Comparison of ENCODE assay signal across 9 mouse cellular contexts in genomic region chr7:67142347-67143015, GRCm38 (mm10).
DNase-seq lines count a peak whose midpoint lies in the region; ATAC-seq and TF ChIP-seq lines count a peak whose summit lies in the region.
"Had no signal": no experiment of that assay in that cellular context is flagged by ENCODE, and none has a peak within 500 bp of the region (broad histone marks: within the 10 kb centered on the region; RNA-seq: fewer than 3 reads in every experiment).

No protein-coding gene starts in this region.

- intact Hi-C loops in heart, adult 2 months (cut with DNase I), result no loop called here

- H3K36me3 ChIP-seq in heart, embryonic 13.5 days, result no peaks in the 10 kb centered on the region
- H3K36me3 ChIP-seq in heart, adult 2 months (ENCODE audit: control insufficient read depth, insufficient read depth, low read length), result no peaks in the 10 kb centered on the region
- no peaks in the 10 kb centered on the region for H3K36me3 ChIP-seq in stomach, embryonic 16.5 days (ENCODE audit: control insufficient read depth, insufficient read depth, low read length)
- no peaks in the 10 kb centered on the region for H3K36me3 ChIP-seq in stomach, postnatal 0 days (ENCODE audit: control insufficient read depth, insufficient read depth, low read length)
- no peaks in the 10 kb centered on the region for H3K36me3 ChIP-seq in hindbrain, embryonic 13.5 days

- no peaks in the 10 kb centered on the region for H3K9me3 ChIP-seq in heart, embryonic 13.5 days
- H3K9me3 ChIP-seq in stomach, embryonic 16.5 days (replicated peaks; ENCODE audit: control insufficient read depth, low read length), result no peaks in the 10 kb centered on the region
- no peaks in the 10 kb centered on the region for H3K9me3 ChIP-seq in stomach, postnatal 0 days (ENCODE audit: control insufficient read depth, low read length)
- no peaks in the 10 kb centered on the region for H3K9me3 ChIP-seq in hindbrain, embryonic 13.5 days

- 18% methylated on average over 11 of the region's 11 CpGs for WGBS in heart, embryonic 13.5 days
- WGBS in heart, adult 2 months, result 72% methylated on average over 11 of the region's 11 CpGs
- 21% methylated on average over 11 of the region's 11 CpGs for WGBS in stomach, embryonic 16.5 days
- 34% methylated on average over 11 of the region's 11 CpGs for whole genome bisulfite sequencing in stomach, postnatal 0 days
- WGBS in hindbrain, embryonic 13.5 days, result 33% methylated on average over 11 of the region's 11 CpGs

- no peak for DNase-seq in heart, adult 2 months
- no peak for DNase-seq in stomach, postnatal 0 days (ENCODE audit: low spot score)
- peak; percentile 4 for DNase-seq in retina, embryonic 14.5 days (ENCODE audit: low spot score)
- no peak for DNase-seq in right cerebral cortex, postnatal 4 days
- DNase-seq in adrenal gland, postnatal 36 days, result no peak

- no peak overlapping the region; the same call in 1 of the 2 replicates for H3K9ac ChIP-seq in heart, embryonic 13.5 days
- H3K9ac ChIP-seq in heart, adult 2 months (ENCODE audit: low read depth, low read length), result no peak overlapping the region
- 0 out of 2 replicates have a peak overlapping the region, but pooled peaks have one; percentile 3 for H3K9ac ChIP-seq in stomach, embryonic 16.5 days (ENCODE audit: low read length)
- no peak overlapping the region for H3K9ac ChIP-seq in stomach, postnatal 0 days (ENCODE audit: low read length)
- no peak overlapping the region for H3K9ac ChIP-seq in hindbrain, embryonic 13.5 days

- H3K4me2 ChIP-seq in heart, embryonic 13.5 days, result no peak overlapping the region
- no peak overlapping the region for H3K4me2 ChIP-seq in stomach, embryonic 16.5 days (ENCODE audit: low read depth, low read length)
- H3K4me2 ChIP-seq in stomach, postnatal 0 days (replicated peaks; ENCODE audit: low read depth), result no peak overlapping the region
- H3K4me2 ChIP-seq in hindbrain, embryonic 13.5 days, result 0 out of 2 replicates have a peak overlapping the region, but pooled peaks have one; percentile 6

- no peak overlapping the region for H3K4me3 ChIP-seq in heart, embryonic 13.5 days
- H3K4me3 ChIP-seq in heart, adult 2 months, result no peak overlapping the region
- no peak overlapping the region for H3K4me3 ChIP-seq in stomach, embryonic 16.5 days (replicated peaks; ENCODE audit: low read length)
- no peak overlapping the region for H3K4me3 ChIP-seq in stomach, postnatal 0 days (ENCODE audit: low read depth, low read length)
- no peak overlapping the region for H3K4me3 ChIP-seq in hindbrain, embryonic 13.5 days
- H3K4me3 ChIP-seq: left cerebral cortex, adult 2 months had no signal

- H3K27ac ChIP-seq in heart, embryonic 13.5 days (replicated peaks), result 0 out of 2 replicates have a peak overlapping the region, but pooled peaks have one; percentile 9
- no peak overlapping the region for H3K27ac ChIP-seq in heart, adult 2 months
- no peak overlapping the region for H3K27ac ChIP-seq in stomach, embryonic 16.5 days (ENCODE audit: low read length)
- no peak overlapping the region for H3K27ac ChIP-seq in stomach, postnatal 0 days (replicated peaks)
- H3K27ac ChIP-seq in hindbrain, embryonic 13.5 days, result 0 out of 2 replicates have a peak overlapping the region, but pooled peaks have one; percentile 24
- H3K27ac ChIP-seq: left cerebral cortex, adult 2 months had no signal

- no peak for TF ChIP-seq CTCF in heart, adult 2 months (IDR thresholded peaks at IDR 0.05)
- TF ChIP-seq CTCF in stomach, postnatal 0 days (IDR thresholded peaks at IDR 0.05; ENCODE audit: low read depth), result no peak

- H3K79me2 ChIP-seq in heart, adult 2 months (replicated peaks; ENCODE audit: control insufficient read depth, insufficient read depth, low read length), result no peaks in the 10 kb centered on the region

- no peak for ATAC-seq in heart, embryonic 13.5 days (ENCODE audit: extremely low read depth, insufficient number of reproducible peaks, low FRiP score, low TSS enrichment)
- ATAC-seq in stomach, embryonic 16.5 days (ENCODE audit: insufficient read depth, low FRiP score), result no peak
- ATAC-seq in stomach, postnatal 0 days (ENCODE audit: low FRiP score, low TSS enrichment), result no peak
- ATAC-seq in hindbrain, embryonic 13.5 days (ENCODE audit: low FRiP score), result no peak

- H3K4me1 ChIP-seq in heart, embryonic 13.5 days, result peaks cover 25% of the 10 kb centered on the region
- no peaks in the 10 kb centered on the region for H3K4me1 ChIP-seq in heart, adult 2 months (ENCODE audit: control insufficient read depth, insufficient read depth, low read length)
- peaks cover 18% of the 10 kb centered on the region for H3K4me1 ChIP-seq in stomach, embryonic 16.5 days (ENCODE audit: control insufficient read depth, insufficient read depth, low read length)
- no peaks in the 10 kb centered on the region for H3K4me1 ChIP-seq in stomach, postnatal 0 days (replicated peaks; ENCODE audit: control insufficient read depth, insufficient read depth)
- H3K4me1 ChIP-seq in hindbrain, embryonic 13.5 days (replicated peaks), result peaks cover 17% of the 10 kb centered on the region

- TF ChIP-seq POLR2A in heart, adult 2 months (IDR thresholded peaks at IDR 0.05; ENCODE audit: insufficient read depth, low read depth, low read length), result no peak

- TF ChIP-seq EP300 in heart, adult 2 months (IDR thresholded peaks at IDR 0.05; ENCODE audit: insufficient read depth, low read depth, low read length), result no peak
- no peak for TF ChIP-seq EP300 in stomach, postnatal 0 days (optimal IDR thresholded peaks at IDR 0.05)

- no peaks in the 10 kb centered on the region for H3K27me3 ChIP-seq in heart, embryonic 13.5 days (replicated peaks)
- H3K27me3 ChIP-seq in heart, adult 2 months (ENCODE audit: control insufficient read depth, insufficient read depth, low read length), result no peaks in the 10 kb centered on the region
- no peaks in the 10 kb centered on the region for H3K27me3 ChIP-seq in stomach, embryonic 16.5 days (ENCODE audit: control insufficient read depth, insufficient read depth, low read length)
- H3K27me3 ChIP-seq in stomach, postnatal 0 days (ENCODE audit: control insufficient read depth, insufficient read depth, low read length), result no peaks in the 10 kb centered on the region
- H3K27me3 ChIP-seq in hindbrain, embryonic 13.5 days, result no peaks in the 10 kb centered on the region

Comparison
In these comparisons a context has a peak if more than half of its experiments do, and no peak if none do; other contexts are left out.
1. H3K27ac ChIP-seq: peak in heart, embryonic 13.5 days (single experiment) and hindbrain, embryonic 13.5 days (single experiment); none in heart, adult 2 months (single experiment), stomach, embryonic 16.5 days (single experiment) and stomach, postnatal 0 days (single experiment).